8 mouse cellular contexts compared by ENCODE assay signal in the genomic region with DNA sequence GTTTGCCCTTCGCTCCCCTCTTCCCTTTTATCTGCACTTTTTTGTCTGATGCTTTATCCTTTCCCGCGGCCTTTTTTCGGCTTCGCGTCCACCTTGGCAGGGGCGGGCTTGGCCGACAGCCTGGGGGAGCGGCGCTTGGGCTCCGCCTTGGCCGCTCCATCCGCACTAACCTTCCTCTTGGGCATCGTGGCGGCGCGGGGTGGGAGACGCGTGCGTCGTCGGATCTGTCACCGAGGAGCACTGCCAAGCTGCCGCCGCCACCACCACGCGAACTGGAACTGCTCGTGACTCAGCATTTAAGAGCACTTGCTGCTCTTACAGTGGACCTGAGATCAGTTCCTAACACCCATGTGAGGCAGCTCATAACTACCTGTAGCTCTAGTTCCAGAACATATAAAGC. TPM values are rescaled to one million over a fixed set of nuclear protein-coding genes. Genes with fewer than 3 reads are reported as not detected.
A peak's percentile ranks its signal among the peaks of the same experiment; 100 is the strongest.
DNase-seq lines count a peak whose midpoint lies in the region; ATAC-seq and TF ChIP-seq lines count a peak whose summit lies in the region.
"Not testable (repeated sequence)": the region's sequence is repeated elsewhere in the genome, so short reads cannot be mapped to it uniquely, and the experiment has no call there.

No protein-coding gene starts in this region.

- H3K4me1 ChIP-seq in embryonic fibroblast, embryonic 13.5 days (ENCODE audit: control insufficient read depth, insufficient read depth, low read length); heart, adult 2 months (ENCODE audit: control insufficient read depth, insufficient read depth, low read length); intestine, embryonic 15.5 days (replicated peaks); limb, embryonic 10.5 days; olfactory bulb, adult 2 months (ENCODE audit: control insufficient read depth, insufficient read depth, low read length): not testable (repeated sequence)

- not testable (repeated sequence) for TF ChIP-seq POLR2A in brain, embryonic 14.5 days (IDR thresholded peaks at IDR 0.05; ENCODE audit: borderline replicate concordance, extremely low read depth, insufficient read depth, insufficient read length, poor library complexity, severe bottlenecking); embryonic fibroblast, embryonic 13.5 days (IDR thresholded peaks at IDR 0.05; ENCODE audit: low read depth, low read length); heart, adult 2 months (IDR thresholded peaks at IDR 0.05; ENCODE audit: insufficient read depth, low read depth, low read length); olfactory bulb, adult 2 months (IDR thresholded peaks at IDR 0.05; ENCODE audit: insufficient read depth, low read depth, low read length)

- not testable (repeated sequence) for H3K27me3 ChIP-seq in heart, adult 2 months (ENCODE audit: control insufficient read depth, insufficient read depth, low read length); intestine, embryonic 15.5 days (replicated peaks)
- peaks cover 30% of the 10 kb centered on the region for H3K27me3 ChIP-seq in limb, embryonic 10.5 days (ENCODE audit: low read depth, poor library complexity, severe bottlenecking)

- intact Hi-C loops in heart, adult 2 months (cut with DNase I): not testable (repeated sequence)

- not testable (repeated sequence) for H3K36me3 ChIP-seq in heart, adult 2 months (ENCODE audit: control insufficient read depth, insufficient read depth, low read length); intestine, embryonic 15.5 days; limb, embryonic 10.5 days

- TF ChIP-seq EP300 in heart, adult 2 months (IDR thresholded peaks at IDR 0.05; ENCODE audit: insufficient read depth, low read depth, low read length): not testable (repeated sequence)

- not testable (repeated sequence) for H3K27ac ChIP-seq in embryonic fibroblast, embryonic 13.5 days (ENCODE audit: insufficient read depth, low read length); heart, adult 2 months; intestine, embryonic 15.5 days; olfactory bulb, adult 2 months (ENCODE audit: insufficient read depth, low read depth, low read length)
- H3K27ac ChIP-seq in limb, embryonic 10.5 days: peak overlapping the region; percentile 25; the same call in 1 of the 2 replicates

- peak; percentile 67 for DNase-seq in brain, embryonic 14.5 days (ENCODE audit: low read depth)
- peak; percentile 46 to 54 for DNase-seq in heart, adult 2 months
- peak; percentile 57 for DNase-seq in limb, embryonic 10.5 days (ENCODE audit: low spot score)
- peak; percentile 46 for DNase-seq in lung, postnatal 36 days
- DNase-seq in urinary bladder, adult 2 months (ENCODE audit: low spot score): peak; percentile 33

- H3K9ac ChIP-seq in heart, adult 2 months (ENCODE audit: low read depth, low read length): not testable (repeated sequence)
- H3K9ac ChIP-seq in intestine, embryonic 15.5 days: peak overlapping the region; percentile 32; the same call in 1 of the 2 replicates

- peak overlapping the region; percentile 3; the same call in 1 of the 2 replicates for H3K4me3 ChIP-seq in embryonic fibroblast, embryonic 13.5 days (ENCODE audit: insufficient read depth, low read length)
- peak overlapping the region; percentile 38 for H3K4me3 ChIP-seq in heart, adult 2 months
- H3K4me3 ChIP-seq in intestine, embryonic 15.5 days (replicated peaks): peak overlapping the region; percentile 31
- H3K4me3 ChIP-seq in limb, embryonic 10.5 days: peak overlapping the region; percentile 46
- peak overlapping the region; percentile 18; the same call in 1 of the 2 replicates for H3K4me3 ChIP-seq in olfactory bulb, adult 2 months (ENCODE audit: insufficient read depth, low read depth, low read length)

- 4% methylated on average over 28 of the region's 28 CpGs for WGBS in heart, adult 2 months
- 1% methylated on average over 28 of the region's 28 CpGs for WGBS in intestine, embryonic 15.5 days
- 2% methylated on average over 28 of the region's 28 CpGs for WGBS in limb, embryonic 10.5 days
- 3% methylated on average over 28 of the region's 28 CpGs for WGBS in olfactory bulb, adult 2 months

- TF ChIP-seq CTCF in brain, embryonic 14.5 days (IDR thresholded peaks at IDR 0.05; ENCODE audit: borderline replicate concordance, extremely low read depth, insufficient read depth, insufficient read length); embryonic fibroblast, embryonic 13.5 days (IDR thresholded peaks at IDR 0.05; ENCODE audit: borderline replicate concordance, insufficient read depth, low read length); heart, adult 2 months (IDR thresholded peaks at IDR 0.05); olfactory bulb, adult 2 months (IDR thresholded peaks at IDR 0.05; ENCODE audit: insufficient read depth, low read depth, low read length): not testable (repeated sequence)

- peak; percentile 51 for ATAC-seq in intestine, embryonic 15.5 days

- not testable (repeated sequence) for H3K9me3 ChIP-seq in intestine, embryonic 15.5 days; limb, embryonic 10.5 days (replicated peaks)

- not testable (repeated sequence) for H3K79me2 ChIP-seq in heart, adult 2 months (replicated peaks; ENCODE audit: control insufficient read depth, insufficient read depth, low read length)

- peak overlapping the region; percentile 79 for H3K4me2 ChIP-seq in intestine, embryonic 15.5 days (replicated peaks)

RNA-seq across cellular contexts. Expression of a gene that starts 20.9 kb away (rescaled TPM):
- polyA plus RNA-seq in brain, embryonic 14.5 days (2012; rRNA removed): 3.4 and 5.0 TPM in 2 replicates
- 1.6 and 2.7 TPM in 2 replicates for polyA plus RNA-seq in embryonic fibroblast, embryonic 13.5 days (2011; ENCODE audit: insufficient read length, low read depth, missing spikeins)
- total RNA-seq in heart, adult 2 months (2021): 100 to 1,000 TPM; 484 to 619 TPM
- polyA plus RNA-seq in heart, adult 2 months (2012; rRNA removed): 1,288 and 1,402 TPM in 2 replicates
- polyA plus RNA-seq in intestine, embryonic 15.5 days (2015; fragmentation: Nextera tagmentation; extraction: Ambion mirVana): 4.3 and 6.4 TPM in 2 replicates
- polyA plus RNA-seq in limb, embryonic 10.5 days (2016; fragmentation: Nextera tagmentation; extraction: Ambion mirVana): 3.0 and 3.1 TPM in 2 replicates
- not detected in 2 replicates for polyA plus RNA-seq in olfactory bulb, adult 2 months (2012; ENCODE audit: insufficient read depth, insufficient read length, low replicate concordance, missing spikeins)
- 78.5 and 80.4 TPM in 2 replicates for polyA plus RNA-seq in urinary bladder, adult 2 months (2012; rRNA removed)

RNA-seq across cellular contexts. Expression of a gene that starts 21.0 kb away (rescaled TPM):
- 26.8 and 34.2 TPM in 2 replicates for polyA plus RNA-seq in brain, embryonic 14.5 days (2012; rRNA removed)
- 101 and 111 TPM in 2 replicates for polyA plus RNA-seq in embryonic fibroblast, embryonic 13.5 days (2011; ENCODE audit: insufficient read length, low read depth, missing spikeins)
- total RNA-seq in heart, adult 2 months (2021): 10 to 100 TPM; 23.2 to 24.6 TPM
- polyA plus RNA-seq in heart, adult 2 months (2012; rRNA removed): 4.6 and 10.7 TPM in 2 replicates
- 31.2 and 33.8 TPM in 2 replicates for polyA plus RNA-seq in intestine, embryonic 15.5 days (2015; fragmentation: Nextera tagmentation; extraction: Ambion mirVana)
- 49.5 and 60.4 TPM in 2 replicates for polyA plus RNA-seq in limb, embryonic 10.5 days (2016; fragmentation: Nextera tagmentation; extraction: Ambion mirVana)
- polyA plus RNA-seq in olfactory bulb, adult 2 months (2012; ENCODE audit: insufficient read depth, insufficient read length, low replicate concordance, missing spikeins): 494 TPM in 1 of 2 replicates, not detected in the other
- polyA plus RNA-seq in urinary bladder, adult 2 months (2012; rRNA removed): 16.6 and 17.9 TPM in 2 replicates

RNA-seq across cellular contexts. Expression of a gene that starts 36.4 kb away (rescaled TPM):
- polyA plus RNA-seq in brain, embryonic 14.5 days (2012; rRNA removed): 0.64 and 1.9 TPM in 2 replicates
- polyA plus RNA-seq in embryonic fibroblast, embryonic 13.5 days (2011; ENCODE audit: insufficient read length, low read depth, missing spikeins): 19.2 and 28.9 TPM in 2 replicates
- total RNA-seq in heart, adult 2 months (2021): 1 to 10 TPM; 2.3 to 8.1 TPM
- 2.7 and 3.6 TPM in 2 replicates for polyA plus RNA-seq in heart, adult 2 months (2012; rRNA removed)
- 5.0 and 5.5 TPM in 2 replicates for polyA plus RNA-seq in intestine, embryonic 15.5 days (2015; fragmentation: Nextera tagmentation; extraction: Ambion mirVana)
- 2.6 and 2.7 TPM in 2 replicates for polyA plus RNA-seq in limb, embryonic 10.5 days (2016; fragmentation: Nextera tagmentation; extraction: Ambion mirVana)
- not detected in 2 replicates for polyA plus RNA-seq in olfactory bulb, adult 2 months (2012; ENCODE audit: insufficient read depth, insufficient read length, low replicate concordance, missing spikeins)
- polyA plus RNA-seq in urinary bladder, adult 2 months (2012; rRNA removed): 48.6 and 62.7 TPM in 2 replicates

Comparison
In these comparisons a context has a peak if more than half of its experiments do, and no peak if none do; other contexts are left out.
1. RNA of a gene that starts 20.9 kb away (polyA plus RNA-seq): 1,288 to 1,402 TPM in heart, adult 2 months; 78.5 to 80.4 TPM in urinary bladder, adult 2 months, 4.3 to 6.4 TPM in intestine, embryonic 15.5 days, 3.4 to 5.0 TPM in brain, embryonic 14.5 days, 3.0 to 3.1 TPM in limb, embryonic 10.5 days, 1.6 to 2.7 TPM in embryonic fibroblast, embryonic 13.5 days and not detected in olfactory bulb, adult 2 months; every median in the first group is over 10 times any median in the second.
2. Peak in every context shown above with its lines, with median percentiles within 50 percentile points of each other: DNase-seq and H3K4me3 ChIP-seq.